Mouse (Mus musculus) urinary bladder, adult 2 months (tissue): ENCODE results near the gene Arfip1. TPM values are rescaled to one million over a fixed set of nuclear protein-coding genes. Genes with fewer than 3 reads are reported as not detected.

ENCODE experiments used
- DNase-seq: peaks from one replicate; pipeline ENCODE4 v3.0.0; 2022; ENCODE audit warnings: low spot score
- polyA plus RNA-seq: library from polyadenylated mRNA; depleted of rRNA; stranded (reverse); fragments of >200 nt; gene quantifications from 2 replicates; pipeline ENCODE4 v1.2.3, GENCODE M21; 2012; rRNA removed

Arfip1 gene
- polyA plus RNA-seq = 48.8 and 49.5 TPM in 2 replicates

- peak; percentile 97 for DNase-seq
Measured at GRCm38 (mm10) chr3:84582023-84582912, at the start of gene Arfip1. TSS of gene Arfip1 (minus strand) at chr3:84582625.

DNA sequence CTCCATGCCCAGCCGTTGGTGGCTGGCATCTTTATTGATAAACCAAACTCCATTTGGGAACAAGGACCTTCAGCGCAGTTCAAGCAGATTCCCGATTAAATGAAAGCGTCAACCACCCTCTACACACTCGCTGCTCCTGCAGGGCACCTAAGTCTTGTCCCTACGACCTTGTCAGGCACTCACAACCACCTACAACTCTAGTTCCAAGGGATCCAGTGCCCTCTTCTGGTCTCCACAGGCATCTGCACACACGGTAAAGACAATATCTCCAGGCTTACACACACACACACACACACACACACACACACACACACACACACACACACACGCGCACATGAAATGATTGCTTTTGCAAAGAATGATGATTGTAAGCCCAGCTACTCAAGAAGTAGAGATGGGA, 49.2 kb upstream of the Arfip1 start:
- DNase-seq = no peak

GRCm38 (mm10) chr3:84622026-84622425, 39.6 kb upstream of the Arfip1 start:
- no peak for DNase-seq

DNA sequence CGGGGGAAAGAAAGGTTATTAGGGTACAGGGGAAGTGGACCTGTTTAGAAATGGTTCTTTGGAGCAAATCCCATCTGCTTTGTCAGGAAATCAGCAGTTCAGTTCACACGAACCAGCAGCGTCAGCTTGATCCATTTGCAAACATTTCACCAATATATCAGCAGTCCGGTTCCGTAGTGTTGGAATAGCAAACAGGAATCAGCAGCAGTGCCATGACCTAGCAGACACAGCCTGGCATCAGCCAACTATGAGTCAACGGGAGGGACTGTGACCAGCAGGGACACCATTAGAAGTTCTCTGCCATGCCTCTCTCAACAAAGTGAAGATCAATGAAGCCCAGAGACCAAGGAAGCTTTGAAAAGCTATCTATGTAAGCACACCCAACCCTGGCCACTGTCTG, 37.3 kb upstream of the Arfip1 start:
- DNase-seq = no peak

GRCm38 (mm10) chr3:84619056-84619455, 36.6 kb upstream of the Arfip1 start:
- no peak for DNase-seq

GRCm38 (mm10) chr3:84618627-84619026, 36.2 kb upstream of the Arfip1 start:
- no peak for DNase-seq

DNA sequence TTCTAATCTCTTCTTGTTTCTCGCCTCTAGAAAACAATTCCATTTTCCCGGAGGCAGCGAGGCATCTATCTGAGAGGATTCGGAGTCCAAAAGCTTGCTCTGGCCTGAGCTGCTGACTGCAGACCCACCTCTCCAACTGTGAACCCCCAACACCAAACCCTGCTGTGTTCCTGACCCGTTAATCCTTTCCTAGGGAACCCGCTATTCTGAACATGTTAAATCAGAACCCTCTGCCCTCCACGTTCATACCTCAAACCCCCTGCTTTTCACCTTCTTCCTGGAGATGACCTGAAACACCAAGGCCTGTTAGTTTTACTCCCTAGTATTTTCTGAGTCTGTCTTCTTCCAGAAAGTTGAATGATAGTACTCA, 33.4 kb upstream of the Arfip1 start:
- DNase-seq = no peak

GRCm38 (mm10) chr3:84615050-84615855, 32.8 kb upstream of the Arfip1 start:
- DNase-seq = no peak

GRCm38 (mm10) chr3:84610183-84610710, 27.8 kb upstream of the Arfip1 start:
- no peak for DNase-seq

GRCm38 (mm10) chr3:84603212-84603611, 20.8 kb upstream of the Arfip1 start:
- DNase-seq = no peak

DNA sequence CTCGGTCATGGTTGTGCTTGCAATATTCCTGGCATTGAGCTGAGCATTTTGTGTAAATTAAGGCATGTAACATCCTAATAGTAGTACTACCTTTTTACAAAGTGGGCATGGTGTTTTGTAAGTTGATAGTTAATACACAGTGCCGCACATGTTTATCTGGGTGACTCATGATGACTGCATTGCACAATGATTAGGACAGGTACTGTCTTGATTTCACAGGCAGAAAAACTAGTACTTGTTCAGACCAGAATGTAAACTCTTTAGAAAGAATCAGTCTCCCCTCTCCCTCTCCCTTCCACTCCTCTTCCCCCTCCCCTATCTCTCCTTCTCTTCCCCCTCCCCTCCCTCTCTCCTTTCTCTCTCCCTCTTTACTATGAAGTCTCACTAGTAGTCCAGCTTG, 20.3 kb upstream of the Arfip1 start:
- no peak for DNase-seq

GRCm38 (mm10) chr3:84601870-84602495, 19.6 kb upstream of the Arfip1 start:
- DNase-seq = no peak

- DNase-seq = no peak
Measured at GRCm38 (mm10) chr3:84598756-84599155, 16.3 kb upstream of the Arfip1 start.

GRCm38 (mm10) chr3:84597996-84598734, 15.7 kb upstream of the Arfip1 start:
- no peak for DNase-seq

DNA sequence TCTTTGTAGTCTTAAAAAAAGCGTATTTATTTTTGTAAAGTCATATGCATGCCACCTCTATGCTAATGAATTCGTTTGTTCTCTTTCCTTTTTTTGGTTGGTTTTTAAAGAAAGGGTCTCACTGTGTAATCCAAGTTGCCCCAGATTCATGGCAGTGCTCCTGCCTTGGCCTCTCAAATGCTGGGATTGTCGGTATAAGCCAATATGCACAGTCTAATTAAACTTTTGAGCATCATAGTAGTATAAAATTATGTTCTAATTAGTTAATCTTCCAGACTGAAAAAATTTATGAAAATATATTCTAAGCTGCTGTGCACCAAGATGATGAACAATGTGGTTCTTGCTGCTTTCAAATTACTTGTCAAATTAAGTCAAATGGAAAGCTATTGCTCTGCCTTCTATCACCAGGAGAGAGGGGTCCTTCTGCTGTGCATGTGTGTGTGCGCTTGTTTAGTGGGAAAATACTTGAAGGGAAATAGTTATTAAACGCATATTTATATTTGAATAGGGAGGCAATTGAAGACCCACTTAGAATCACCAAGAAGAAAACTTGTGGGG, 13.3 kb upstream of the Arfip1 start:
- DNase-seq = no peak

DNA sequence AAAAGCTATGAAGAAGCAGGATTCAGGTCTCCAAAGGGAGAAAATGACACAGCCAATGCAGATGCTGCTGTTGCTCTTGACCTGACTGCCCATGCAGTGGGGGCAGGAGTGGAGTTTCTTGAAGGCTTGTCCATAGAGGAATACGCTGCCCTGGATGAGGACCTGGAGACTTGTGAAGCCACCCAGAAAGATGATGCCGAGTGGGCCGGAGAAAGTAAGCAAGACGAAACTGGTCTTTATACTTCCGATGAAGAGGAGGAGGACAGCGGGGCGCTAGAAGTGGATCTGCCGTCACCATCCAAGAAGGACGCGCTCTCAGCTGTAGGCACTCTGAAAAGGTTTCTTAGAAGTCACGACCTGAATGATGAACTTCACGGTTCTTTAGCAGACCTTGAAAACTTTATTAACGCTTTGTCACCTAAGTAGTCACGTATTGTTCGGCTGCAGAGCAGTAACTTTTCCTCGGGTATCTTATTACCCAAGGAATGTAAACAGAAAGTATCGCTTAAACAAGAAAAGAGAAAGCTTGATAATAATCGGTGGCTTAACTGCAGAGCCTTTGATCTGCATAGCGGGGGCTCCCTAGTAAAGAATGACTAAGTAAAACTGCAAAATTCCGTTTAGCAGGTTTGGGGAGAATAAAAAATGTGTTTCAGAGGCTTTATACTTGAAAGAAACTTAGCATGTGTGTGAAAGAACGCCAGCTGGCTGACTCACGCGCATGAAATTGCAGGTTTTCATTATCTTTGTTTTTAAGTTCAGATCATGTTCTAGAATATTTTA, 12.7 kb upstream of the Arfip1 start:
- no peak for DNase-seq

GRCm38 (mm10) chr3:84593274-84593673, 10.8 kb upstream of the Arfip1 start, which contains the start of gene Tigd4:
TSS of gene Tigd4 (plus strand) at chr3:84593574.
- DNase-seq = no peak

- DNase-seq = no peak
Measured at GRCm38 (mm10) chr3:84586736-84587135, 4.3 kb upstream of the Arfip1 start.

- DNase-seq = no peak
Measured at GRCm38 (mm10) chr3:84582913-84583276, 470 bp upstream of the Arfip1 start.

- no peak for DNase-seq
Measured at GRCm38 (mm10) chr3:84581696-84582022, 766 bp downstream of the Arfip1 start.
